Mouse (Mus musculus): Measurements from ENCODE around the gene Dtnb. TPM values are rescaled to one million over a fixed set of nuclear protein-coding genes. Genes with fewer than 3 reads are reported as not detected.

Dtnb gene
- polyA plus RNA-seq, 1 experiment from 2014 or later: 49.6 TPM

DNA sequence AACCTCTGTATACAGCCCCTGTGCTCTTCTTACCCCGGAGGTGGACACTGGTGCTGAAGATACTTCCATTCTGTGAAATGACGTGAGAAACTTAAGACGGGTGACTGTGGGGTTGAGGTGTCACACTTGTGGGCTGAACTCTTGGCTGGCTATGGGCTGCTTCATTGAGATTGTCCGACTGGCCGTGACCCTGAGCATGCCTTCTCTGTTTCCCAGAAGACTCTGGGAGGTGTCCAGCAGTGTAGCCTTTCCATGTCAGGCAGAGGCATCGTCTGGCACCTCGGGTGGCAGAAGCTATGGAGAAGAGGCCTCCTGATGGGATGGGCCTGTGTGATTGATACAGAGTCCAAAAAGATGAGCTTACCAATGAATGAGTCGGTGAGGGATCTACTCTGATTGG lies 241.0 kb downstream of the Dtnb start:
- Histone ChIP-seq H3K4me1 (peaks cover 69% of the 10 kb centered on the region), H3K9ac (no peak overlapping the region), H3K9me3 (no peaks in the 10 kb centered on the region), H3K36me3 (peaks cover 10% of the 10 kb centered on the region; the same call in 1 of the 2 replicates), H3K4me3 (no peak overlapping the region), H3K27ac (no peak overlapping the region), H3K4me2 (no peak overlapping the region), H3K27me3 (no peaks in the 10 kb centered on the region)
- no peak for ATAC-seq (ENCODE audit: insufficient number of reproducible peaks, insufficient read depth, low FRiP score, low TSS enrichment, low read depth)
- 86% methylated on average over 8 of the region's 8 CpGs for WGBS

DNA sequence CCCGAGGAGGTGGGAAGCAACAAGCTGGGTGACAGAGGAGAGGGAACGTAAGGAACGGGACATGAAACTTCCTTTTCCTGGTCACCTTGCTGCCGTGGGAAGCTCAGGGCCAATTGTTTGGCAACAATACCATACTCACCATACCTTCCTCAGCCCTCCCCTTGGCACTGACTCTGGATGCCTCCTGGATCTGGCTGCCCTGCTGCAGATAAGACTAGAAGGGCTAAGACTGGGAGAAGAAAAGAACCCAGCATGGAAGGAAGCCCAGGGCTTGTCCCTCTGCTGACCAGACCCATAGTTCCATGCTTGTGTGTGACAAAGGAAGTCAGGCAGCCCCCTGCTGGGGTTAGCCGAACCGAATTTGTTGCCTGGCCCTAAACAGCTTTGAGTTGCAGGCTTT lies 243.2 kb downstream of the Dtnb start:
- Histone ChIP-seq H3K4me3 (no peak overlapping the region), H3K36me3 (peaks cover 13% of the 10 kb centered on the region; the same call in 1 of the 2 replicates), H3K4me2 (no peak overlapping the region), H3K9me3 (no peaks in the 10 kb centered on the region), H3K27ac (no peak overlapping the region), H3K4me1 (peaks cover 70% of the 10 kb centered on the region), H3K9ac (no peak overlapping the region), H3K27me3 (no peaks in the 10 kb centered on the region)
- 57% methylated on average over 6 of the region's 6 CpGs for WGBS
- no peak for ATAC-seq (ENCODE audit: insufficient number of reproducible peaks, insufficient read depth, low FRiP score, low TSS enrichment, low read depth)

DNA sequence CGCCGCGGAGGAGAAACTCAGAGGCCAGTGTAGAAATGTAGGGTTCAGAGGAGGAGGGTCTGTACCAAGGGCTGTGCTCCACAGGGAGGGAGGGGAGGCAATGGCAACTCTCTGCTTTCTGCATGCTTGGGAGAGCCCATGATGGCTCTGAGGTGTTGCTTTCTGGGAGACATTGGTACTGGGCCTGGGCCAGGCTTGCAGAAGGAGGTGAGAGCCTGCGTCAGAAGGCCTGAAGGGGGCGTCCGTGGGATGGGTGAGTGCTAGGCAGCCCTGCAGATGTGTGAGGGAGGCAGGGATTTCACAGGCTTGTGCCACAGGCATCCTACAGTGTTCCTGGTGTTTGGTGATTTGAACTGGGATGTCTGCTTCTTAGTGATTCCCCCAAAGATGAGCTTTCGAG lies 244.9 kb downstream of the Dtnb start:
- Histone ChIP-seq H3K4me3 (no peak overlapping the region), H3K27me3 (no peaks in the 10 kb centered on the region), H3K4me1 (peaks cover 56% of the 10 kb centered on the region), H3K9ac (no peak overlapping the region), H3K9me3 (no peaks in the 10 kb centered on the region), H3K4me2 (no peak overlapping the region), H3K27ac (no peak overlapping the region), H3K36me3 (peaks cover 13% of the 10 kb centered on the region)
- ATAC-seq (ENCODE audit: insufficient number of reproducible peaks, insufficient read depth, low FRiP score, low TSS enrichment, low read depth): no peak
- 65% methylated on average over 7 of the region's 7 CpGs for WGBS

DNA sequence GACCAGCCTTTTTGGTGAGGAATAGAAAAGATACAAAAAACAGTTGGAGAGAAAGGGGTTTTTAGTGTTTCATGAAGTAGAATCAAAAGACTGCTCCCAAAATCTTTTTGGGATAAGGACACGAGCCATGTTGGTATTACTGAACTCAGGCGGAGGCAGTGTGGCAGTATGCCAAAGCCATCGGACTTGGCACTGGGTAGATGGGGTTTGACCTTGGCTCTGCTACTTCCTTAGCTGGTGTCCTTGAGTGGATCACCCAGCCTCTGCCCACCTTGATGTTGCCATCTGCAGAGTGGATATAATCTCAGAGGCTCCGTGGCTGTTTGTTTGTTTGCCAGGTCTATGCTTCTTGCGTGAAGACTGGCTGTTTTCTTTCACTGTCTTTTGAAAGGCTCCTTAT lies 245.4 kb downstream of the Dtnb start:
- Histone ChIP-seq H3K4me2 (no peak overlapping the region), H3K4me3 (no peak overlapping the region), H3K9me3 (no peaks in the 10 kb centered on the region), H3K36me3 (peaks cover 13% of the 10 kb centered on the region), H3K27ac (no peak overlapping the region), H3K27me3 (no peaks in the 10 kb centered on the region), H3K4me1 (peaks cover 57% of the 10 kb centered on the region), H3K9ac (no peak overlapping the region)
- no peak for ATAC-seq (ENCODE audit: insufficient number of reproducible peaks, insufficient read depth, low FRiP score, low TSS enrichment, low read depth)
- 73% methylated on average over 5 of the region's 5 CpGs for WGBS

DNA sequence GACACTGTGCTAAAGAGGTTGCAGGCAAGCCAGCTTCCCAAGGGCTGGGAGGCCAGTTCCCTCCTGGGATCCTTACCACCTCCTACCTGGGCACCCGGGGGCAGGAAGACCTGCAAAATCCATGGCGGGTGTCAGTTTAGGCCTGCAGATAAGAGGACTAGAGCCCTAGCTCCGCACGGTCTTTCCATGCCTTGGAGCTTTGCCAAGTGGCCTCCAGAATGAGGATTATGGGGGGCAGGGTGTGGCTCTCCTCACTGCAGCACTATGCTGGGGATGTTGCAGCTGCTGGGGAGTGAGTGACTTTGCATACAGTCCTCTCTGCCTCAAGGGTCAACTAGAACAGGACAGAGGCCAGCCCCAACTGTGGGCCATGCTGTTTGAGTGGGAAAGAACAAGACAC lies 247.7 kb downstream of the Dtnb start:
- Histone ChIP-seq H3K4me2 (no peak overlapping the region), H3K36me3 (peaks cover 7% of the 10 kb centered on the region; the same call in 1 of the 2 replicates), H3K4me1 (peaks cover 80% of the 10 kb centered on the region), H3K9me3 (no peaks in the 10 kb centered on the region), H3K9ac (0 out of 2 replicates have a peak overlapping the region, but pooled peaks have one; percentile 2), H3K27me3 (no peaks in the 10 kb centered on the region), H3K4me3 (no peak overlapping the region), H3K27ac (no peak overlapping the region)
- WGBS: 58% methylated on average over 4 of the region's 4 CpGs
- ATAC-seq (ENCODE audit: insufficient number of reproducible peaks, insufficient read depth, low FRiP score, low TSS enrichment, low read depth): no peak

DNA sequence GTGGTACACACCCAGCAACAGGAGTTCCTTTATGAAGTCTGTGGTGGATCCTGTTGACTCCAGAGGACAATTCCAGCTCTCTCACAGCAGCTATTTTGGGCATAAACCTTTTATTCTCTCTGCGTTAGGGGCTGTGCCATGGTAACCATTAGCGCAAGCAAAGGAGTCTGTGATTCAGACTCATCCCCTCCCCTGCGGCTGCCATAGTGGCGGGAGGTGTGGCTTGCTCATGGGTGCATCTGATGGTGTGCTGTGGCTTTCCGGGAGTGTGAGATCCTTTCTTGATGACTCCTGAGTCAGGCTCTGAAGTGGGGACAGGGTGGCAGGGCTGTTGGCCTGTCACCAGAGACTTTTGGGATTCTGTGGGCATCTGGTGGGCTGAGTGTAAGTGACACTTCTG lies 251.2 kb downstream of the Dtnb start:
- Histone ChIP-seq H3K9me3 (no peaks in the 10 kb centered on the region), H3K4me1 (peaks cover 59% of the 10 kb centered on the region), H3K4me2 (no peak overlapping the region), H3K9ac (no peak overlapping the region), H3K36me3 (no peaks in the 10 kb centered on the region; the same call in none of the 2 replicates), H3K27me3 (no peaks in the 10 kb centered on the region), H3K4me3 (no peak overlapping the region), H3K27ac (no peak overlapping the region)
- ATAC-seq (ENCODE audit: insufficient number of reproducible peaks, insufficient read depth, low FRiP score, low TSS enrichment, low read depth): no peak
- WGBS: 74% methylated on average over 5 of the region's 5 CpGs

DNA sequence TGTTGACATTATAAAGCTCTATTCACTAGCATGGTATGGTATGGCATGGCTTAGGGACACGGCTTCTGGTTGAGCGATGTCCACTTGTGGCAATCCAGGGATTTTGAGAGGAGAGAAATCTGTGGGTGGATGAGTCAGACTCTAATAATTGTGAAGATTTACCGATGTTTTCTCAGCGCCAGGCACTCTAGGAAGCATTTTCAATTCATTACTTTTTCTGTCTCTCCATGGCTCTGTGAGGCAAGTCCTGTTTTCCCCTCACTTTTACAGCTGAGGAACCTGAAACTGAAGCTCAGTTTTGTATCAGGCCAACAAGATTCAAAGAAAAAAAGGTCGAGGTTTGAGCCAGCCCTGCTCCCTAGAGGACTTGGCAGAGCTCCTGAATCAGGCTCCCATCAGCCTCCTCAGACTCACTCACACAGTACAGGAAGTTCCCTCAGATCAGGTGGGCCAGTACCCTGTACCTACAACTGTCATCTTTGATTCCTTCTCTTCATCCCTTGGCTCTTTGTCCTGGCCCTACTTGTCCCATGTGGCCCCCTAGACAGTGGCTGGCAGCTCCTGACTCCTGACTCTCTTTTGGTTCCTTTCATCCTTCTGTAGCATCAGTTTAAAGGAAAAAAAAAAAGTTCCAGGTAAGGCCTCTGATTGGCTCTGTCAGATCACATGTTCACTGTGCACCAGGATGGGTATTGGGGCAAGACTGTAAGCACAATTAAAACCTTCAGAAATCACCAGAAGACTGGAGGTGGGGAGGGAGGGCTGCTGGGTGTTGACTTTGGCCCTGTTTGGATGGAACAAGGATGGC lies 252.9 kb downstream of the Dtnb start:
- peaks cover 41% of the 10 kb centered on the region for H3K4me1 ChIP-seq
- no peak overlapping the region for H3K9ac ChIP-seq
- no peaks in the 10 kb centered on the region for H3K27me3 ChIP-seq
- H3K4me2 ChIP-seq: no peak overlapping the region
- no peak overlapping the region; the same call in 1 of the 2 replicates for H3K27ac ChIP-seq
- H3K36me3 ChIP-seq: peaks cover 4% of the 10 kb centered on the region
- no peak overlapping the region for H3K4me3 ChIP-seq
- no peak for ATAC-seq (ENCODE audit: insufficient number of reproducible peaks, insufficient read depth, low FRiP score, low TSS enrichment, low read depth)
- WGBS: 80% methylated on average over 5 of the region's 5 CpGs
- no peaks in the 10 kb centered on the region for H3K9me3 ChIP-seq

DNA sequence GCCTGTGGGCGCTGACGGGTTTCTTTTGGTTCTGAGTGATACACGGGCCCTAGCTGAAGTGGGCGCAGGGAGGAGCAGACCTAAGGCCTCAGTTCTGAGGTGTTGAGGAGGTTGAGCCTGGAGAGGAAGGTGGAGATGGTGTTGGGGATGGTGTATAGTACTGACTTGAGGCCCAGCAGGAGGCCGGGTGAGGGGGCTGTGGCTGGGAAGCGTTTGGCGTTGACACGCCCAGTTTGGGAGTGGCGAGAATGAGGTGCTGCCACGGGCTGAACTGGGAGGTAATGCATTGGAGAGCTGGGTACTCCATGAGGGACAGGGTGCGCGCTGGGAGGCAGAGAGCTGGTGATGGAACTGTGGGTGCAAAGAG lies 253.5 kb downstream of the Dtnb start:
- Histone ChIP-seq H3K4me3 (no peak overlapping the region), H3K27ac (peak overlapping the region; percentile 51; the same call in 1 of the 2 replicates), H3K36me3 (peaks cover 5% of the 10 kb centered on the region), H3K4me2 (no peak overlapping the region), H3K27me3 (no peaks in the 10 kb centered on the region), H3K9me3 (no peaks in the 10 kb centered on the region), H3K4me1 (peaks cover 39% of the 10 kb centered on the region), H3K9ac (no peak overlapping the region)
- no peak for ATAC-seq (ENCODE audit: insufficient number of reproducible peaks, insufficient read depth, low FRiP score, low TSS enrichment, low read depth)
- 62% methylated on average over 12 of the region's 12 CpGs for WGBS

DNA sequence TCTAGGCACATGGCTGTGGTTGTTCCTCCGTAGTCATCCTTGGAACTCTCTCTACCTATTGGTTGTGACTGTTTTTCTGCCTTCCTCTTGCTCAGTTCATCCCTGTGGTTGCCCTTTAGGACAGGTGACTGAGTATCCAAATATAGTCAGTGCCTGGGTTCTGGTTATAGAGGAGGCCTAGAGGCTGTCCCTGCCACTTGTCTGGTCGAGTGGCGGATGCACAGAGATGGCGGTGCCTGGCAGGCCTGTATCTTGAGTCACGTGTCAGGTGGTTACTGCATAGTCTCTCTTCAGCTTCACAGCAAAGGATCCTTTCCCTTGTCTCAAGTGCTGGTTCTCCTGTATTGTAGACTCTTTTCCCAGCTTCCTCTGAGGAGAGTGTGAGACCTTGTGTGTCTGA lies 255.6 kb downstream of the Dtnb start:
- Histone ChIP-seq H3K4me2 (no peak overlapping the region), H3K9me3 (no peaks in the 10 kb centered on the region), H3K27me3 (no peaks in the 10 kb centered on the region), H3K4me3 (no peak overlapping the region), H3K27ac (no peak overlapping the region), H3K9ac (no peak overlapping the region), H3K4me1 (peaks cover 45% of the 10 kb centered on the region), H3K36me3 (peaks cover 5% of the 10 kb centered on the region; the same call in 1 of the 2 replicates)
- 92% methylated on average over 5 of the region's 5 CpGs for WGBS
- ATAC-seq (ENCODE audit: insufficient number of reproducible peaks, insufficient read depth, low FRiP score, low TSS enrichment, low read depth): no peak

Small RNA genes lying within 50 kb of the gene (microRNA-seq; reads per million reads assigned to microRNA genes)
- gene Gm26050: not detected

Other genes starting within 250 kb of the Dtnb start
- 18.4 and 19.8 TPM in 2 replicates for gene Kif3c, start 207.2 kb upstream of the Dtnb start, polyA plus RNA-seq (2015; fragmentation: Nextera tagmentation; extraction: Ambion mirVana)
- 21.4 and 23.2 TPM in 2 replicates for gene Asxl2, start 145.5 kb upstream of the Dtnb start, polyA plus RNA-seq (2015; fragmentation: Nextera tagmentation; extraction: Ambion mirVana)
- 168 and 180 TPM in 2 replicates for gene Dnmt3a, start 233.6 kb downstream of the Dtnb start, polyA plus RNA-seq (2015; fragmentation: Nextera tagmentation; extraction: Ambion mirVana)